Mouse (Mus musculus) inflammation-experienced regulatory T-cells, adult 6 months (primary cell): ENCODE measurements around the gene Ube2j2. TPM values are rescaled to one million over a fixed set of nuclear protein-coding genes. Genes with fewer than 3 reads are reported as not detected.

ENCODE experiments used
- ATAC-seq: one replicate; pipeline ENCODE4 v1.8.0; 2017
- polyA plus RNA-seq, 3 experiments: library from polyadenylated mRNA; unstranded; fragments of 100-300 nt; shearing (Covaris generic); gene quantifications; one replicate each; pipeline ENCODE4 v1.2.1; 2017

Ube2j2 gene
- polyA plus RNA-seq: 10 to 100 TPM; 19.3 to 30.8 (median 29.6) TPM

GRCm38 (mm10) chr4:155943534-155944249 is at the start of gene Ube2j2:
Ube2j2 (plus strand) TSS chr4:155943831.
- peak; percentile 90 for ATAC-seq

- no peak for ATAC-seq
These were observed 49.2 kb upstream of the Ube2j2 start for GRCm38 (mm10) chr4:155894311-155894881.

DNA sequence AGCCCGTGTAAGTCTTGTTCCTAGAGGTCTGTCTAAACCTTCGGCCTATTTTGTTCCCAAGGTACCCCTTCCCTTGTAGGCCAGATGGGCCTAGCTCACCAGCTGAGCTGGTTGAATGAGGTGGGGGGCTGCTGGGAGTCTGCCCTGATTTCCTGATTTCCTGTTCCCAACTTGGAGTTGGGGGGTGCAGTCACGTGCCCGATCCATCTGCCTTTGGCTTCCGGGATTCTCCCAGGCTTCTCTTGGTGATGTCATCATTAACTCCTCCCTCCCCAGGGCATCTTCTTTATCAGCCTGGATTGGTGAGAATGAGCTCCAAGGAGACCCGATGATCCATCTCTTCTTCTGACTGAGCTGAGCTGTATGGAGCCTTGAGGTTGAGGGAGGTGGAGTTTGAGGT is 48.4 kb upstream of the Ube2j2 start:
- no peak for ATAC-seq

GRCm38 (mm10) chr4:155895826-155896225 is 47.8 kb upstream of the Ube2j2 start:
- ATAC-seq: no peak

DNA sequence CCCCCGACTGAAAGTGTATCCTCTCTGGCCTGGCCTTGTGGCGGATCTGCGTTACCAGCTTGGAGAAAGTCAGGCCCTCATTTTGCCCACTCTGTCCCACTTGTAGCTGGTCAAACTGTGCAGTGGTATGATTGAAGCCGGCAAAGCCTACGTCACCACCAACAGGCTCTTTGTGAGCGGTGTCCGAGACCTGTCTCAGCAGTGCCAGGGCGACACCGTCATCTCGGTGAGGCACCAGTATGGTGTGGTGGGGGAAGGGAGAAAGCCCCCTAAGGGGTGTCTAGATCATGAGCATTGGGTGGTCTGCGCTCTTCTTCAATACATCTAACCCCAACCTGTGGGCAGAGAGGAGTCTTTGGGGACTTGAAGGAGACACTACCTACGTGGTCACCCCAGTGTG is 47.2 kb upstream of the Ube2j2 start:
- no peak for ATAC-seq

DNA sequence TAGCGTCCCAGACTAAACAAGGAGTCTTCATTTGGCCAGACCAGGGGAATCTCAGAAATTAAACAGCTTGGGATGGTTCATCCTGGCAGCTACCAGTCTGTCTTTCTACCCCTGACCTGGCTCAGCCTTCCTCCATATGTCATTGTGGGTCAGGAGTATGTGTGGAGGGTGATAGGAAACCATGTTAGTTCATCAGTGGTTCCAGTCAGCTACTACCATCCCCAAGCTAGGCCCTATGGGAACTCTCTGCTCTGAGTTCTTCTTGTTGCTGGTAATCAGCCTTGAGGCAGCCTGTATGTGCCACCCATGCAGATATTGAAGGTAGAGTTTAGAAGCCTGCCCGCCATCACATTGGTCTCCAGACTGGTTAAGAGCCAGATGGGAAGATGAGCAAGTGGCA is 45.3 kb upstream of the Ube2j2 start:
- no peak for ATAC-seq

DNA sequence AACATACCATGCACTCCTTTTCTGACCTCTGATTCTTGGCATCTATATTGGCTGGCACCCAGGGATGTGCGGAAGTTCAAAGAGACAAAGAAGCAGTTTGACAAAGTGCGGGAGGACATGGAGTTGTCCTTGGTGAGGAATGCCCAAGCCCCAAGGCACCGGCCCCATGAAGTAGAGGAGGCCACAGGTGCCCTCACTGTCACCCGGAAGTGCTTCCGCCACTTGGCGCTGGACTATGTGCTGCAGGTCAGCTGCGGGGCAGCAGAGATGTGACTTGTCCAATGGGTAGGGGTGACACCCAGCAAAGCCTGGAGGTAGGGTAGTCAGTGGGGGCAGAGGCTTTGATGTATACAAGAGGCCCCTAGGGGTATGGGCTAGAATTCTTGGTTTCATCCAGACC is 44.3 kb upstream of the Ube2j2 start:
- no peak for ATAC-seq

DNA sequence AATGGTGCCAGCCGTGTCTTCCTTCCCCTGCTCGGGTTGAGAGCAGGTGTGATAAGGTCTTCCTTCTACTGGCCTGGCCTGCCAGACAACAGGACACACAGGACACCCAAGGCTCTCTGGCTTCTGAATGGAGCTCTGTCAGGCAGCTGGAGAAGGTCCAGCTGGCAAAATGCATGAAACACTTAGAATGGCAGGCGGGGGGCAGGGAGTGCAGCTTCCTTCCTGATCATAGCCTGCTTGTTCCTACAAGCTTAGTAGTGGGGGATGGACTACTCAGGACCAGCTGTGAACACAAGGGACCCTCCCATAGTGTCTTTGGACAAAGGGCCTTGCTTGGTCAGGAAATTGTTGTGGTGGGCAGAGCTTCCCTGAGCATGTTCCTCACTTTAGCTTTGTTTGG is 42.4 kb upstream of the Ube2j2 start:
- no peak for ATAC-seq

DNA sequence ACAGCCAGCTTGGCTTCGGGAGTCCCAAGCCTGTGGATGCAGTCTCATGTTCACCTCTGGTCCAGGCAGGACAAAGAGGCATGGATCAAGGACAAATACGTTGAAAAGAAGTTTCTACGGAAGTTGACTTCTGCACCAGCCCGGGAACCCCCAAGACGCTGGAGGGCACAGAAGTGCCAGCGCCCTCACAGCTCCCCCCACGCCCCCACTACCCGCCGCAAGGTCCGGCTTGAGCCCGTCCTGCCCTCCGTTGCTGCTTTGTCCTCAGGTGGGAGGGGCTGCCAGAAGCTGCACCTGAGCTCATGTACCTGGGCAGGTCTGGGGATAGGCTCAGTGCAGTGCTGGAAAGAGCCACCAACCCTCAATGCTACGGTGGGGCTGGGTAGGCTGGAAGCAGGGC is 40.4 kb upstream of the Ube2j2 start:
- no peak for ATAC-seq

DNA sequence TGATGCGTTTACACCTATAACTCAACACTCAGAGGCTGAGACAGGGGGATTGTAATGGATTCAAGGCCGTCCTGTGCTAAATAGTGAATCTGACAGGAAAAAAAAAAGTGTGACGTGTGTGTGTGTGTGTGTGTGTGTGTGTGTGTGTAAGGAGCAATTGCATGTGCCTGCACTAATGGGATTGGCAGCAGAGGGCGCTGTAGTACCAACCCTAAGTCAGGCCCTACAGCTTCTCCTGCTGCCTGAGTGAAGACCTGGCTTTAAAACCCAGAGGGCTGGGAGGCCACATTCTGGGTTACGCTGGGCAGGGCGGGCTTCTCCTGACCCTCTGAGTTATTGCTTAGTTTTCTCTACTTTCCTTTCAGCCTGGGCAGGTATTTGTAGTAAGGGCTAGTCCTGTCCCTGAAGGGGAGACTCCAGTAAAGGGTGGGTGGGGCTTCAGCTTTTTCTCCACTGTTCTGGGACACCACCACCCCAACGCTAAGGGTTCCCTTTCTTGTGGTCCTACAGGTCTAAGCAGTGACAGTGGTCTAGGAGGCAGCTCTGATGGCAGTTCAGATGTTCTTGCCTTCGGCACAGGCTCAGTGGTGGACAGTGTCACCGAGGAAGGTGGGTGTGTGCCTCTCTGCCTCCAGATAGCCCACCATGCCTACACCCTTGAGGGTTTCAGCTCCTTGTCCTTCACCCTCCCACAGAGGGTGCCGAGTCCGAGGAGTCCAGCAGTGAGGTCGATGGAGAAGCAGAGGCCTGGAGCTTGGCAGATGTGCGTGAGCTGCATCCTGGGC is 39.1 kb upstream of the Ube2j2 start:
- ATAC-seq: no peak

- ATAC-seq: no peak
These were observed 38.0 kb upstream of the Ube2j2 start for GRCm38 (mm10) chr4:155905634-155906033.

DNA sequence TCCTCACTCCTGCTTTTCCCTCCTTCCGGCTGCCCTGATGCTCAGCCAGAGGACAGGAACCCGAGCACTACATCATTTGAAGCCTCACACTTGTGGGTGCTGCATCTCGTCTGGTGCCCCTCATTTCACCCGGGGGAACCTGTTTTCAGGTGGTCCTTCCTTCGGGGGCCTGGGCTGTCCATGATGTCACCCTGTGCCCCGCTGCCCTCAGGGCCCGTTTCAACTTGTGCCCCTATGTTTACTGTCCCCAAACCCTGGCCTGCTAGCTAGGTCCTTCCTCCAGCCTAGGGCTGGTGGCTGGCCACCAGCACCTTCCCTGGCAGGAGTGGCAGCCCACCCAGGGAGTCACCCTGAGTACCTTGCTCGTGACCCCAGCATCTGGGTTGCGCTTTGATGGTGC is 37.5 kb upstream of the Ube2j2 start:
- ATAC-seq: no peak

GRCm38 (mm10) chr4:155907003-155907402 is 36.6 kb upstream of the Ube2j2 start:
- ATAC-seq: no peak

DNA sequence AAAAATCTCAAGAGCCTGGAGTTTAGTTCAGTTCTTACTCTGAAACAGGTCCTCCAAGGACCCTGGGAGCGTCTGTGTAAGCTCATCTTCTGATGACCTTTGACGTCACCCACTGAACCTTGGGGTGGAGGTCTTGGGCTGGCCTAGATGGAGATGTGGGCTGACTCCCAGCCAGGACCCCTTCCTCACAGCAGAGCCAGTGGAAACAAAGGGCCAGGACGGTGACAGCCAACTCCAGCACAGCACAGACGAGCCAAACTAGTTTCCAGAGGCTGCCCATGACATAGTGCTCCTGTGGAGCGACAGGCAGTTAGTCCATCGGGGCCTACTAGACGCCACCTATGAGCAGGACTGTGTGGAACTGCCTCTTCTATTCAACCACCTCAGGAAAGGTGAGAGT is 35.4 kb upstream of the Ube2j2 start:
- no peak for ATAC-seq

DNA sequence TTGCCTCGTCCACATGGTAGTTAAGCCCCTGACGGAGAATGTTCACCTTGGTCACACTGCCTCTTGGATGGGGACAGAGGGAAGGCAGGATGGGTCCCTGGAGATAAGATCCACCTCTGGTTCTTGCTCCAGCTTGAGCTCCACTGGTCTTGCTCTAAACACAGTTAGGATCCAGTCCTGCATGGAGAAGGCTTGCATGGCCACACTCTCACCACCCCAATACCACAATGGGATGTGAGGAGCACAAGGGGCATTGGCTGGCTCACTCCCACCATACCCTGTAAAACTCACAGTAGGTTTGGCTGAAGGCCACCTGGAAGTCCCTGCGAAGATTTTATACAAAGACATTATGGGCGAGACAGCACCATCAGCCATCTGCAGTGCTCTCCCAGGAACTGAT is 34.9 kb upstream of the Ube2j2 start:
- ATAC-seq: no peak

DNA sequence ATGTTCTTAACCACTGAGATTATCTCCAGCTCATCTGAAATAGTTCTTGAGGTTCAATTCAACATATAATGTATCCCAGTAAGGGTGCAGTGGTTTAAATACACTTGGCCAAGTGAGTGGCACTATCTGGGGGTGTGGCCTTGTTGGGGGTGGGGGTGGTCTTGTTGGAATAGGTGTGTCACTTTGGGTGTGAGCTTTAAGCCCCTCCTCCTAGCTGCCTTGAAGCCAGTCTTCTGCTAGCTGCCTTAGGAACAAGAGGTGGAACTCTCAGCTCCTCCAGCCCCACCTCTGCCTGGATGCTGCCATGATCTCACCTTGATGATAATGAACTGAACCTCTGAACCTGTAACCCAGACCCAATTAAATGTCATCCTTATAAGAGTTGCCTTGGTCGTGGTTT is 11.6 kb upstream of the Ube2j2 start:
- no peak for ATAC-seq

DNA sequence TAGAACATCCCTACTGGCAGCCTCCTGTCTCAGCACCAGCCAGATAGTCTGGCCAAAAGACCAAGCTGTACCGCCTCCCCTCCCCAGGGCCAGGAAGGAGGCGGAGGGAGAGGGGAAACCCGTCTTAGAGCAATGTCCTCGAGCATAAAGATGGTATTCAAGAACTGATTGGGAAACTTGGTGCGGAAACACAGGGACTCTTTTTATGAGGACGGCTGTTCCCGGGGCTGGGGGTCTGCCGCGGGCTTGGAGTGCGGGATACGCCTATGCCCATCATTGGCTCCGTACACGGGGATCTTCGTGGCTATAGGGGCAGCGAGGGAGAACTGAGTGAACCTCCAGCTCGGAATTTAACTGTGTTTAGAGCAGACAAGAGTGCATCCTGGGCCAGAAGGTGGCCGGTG is 580 bp upstream of the Ube2j2 start:
- ATAC-seq: peak; percentile 10

DNA sequence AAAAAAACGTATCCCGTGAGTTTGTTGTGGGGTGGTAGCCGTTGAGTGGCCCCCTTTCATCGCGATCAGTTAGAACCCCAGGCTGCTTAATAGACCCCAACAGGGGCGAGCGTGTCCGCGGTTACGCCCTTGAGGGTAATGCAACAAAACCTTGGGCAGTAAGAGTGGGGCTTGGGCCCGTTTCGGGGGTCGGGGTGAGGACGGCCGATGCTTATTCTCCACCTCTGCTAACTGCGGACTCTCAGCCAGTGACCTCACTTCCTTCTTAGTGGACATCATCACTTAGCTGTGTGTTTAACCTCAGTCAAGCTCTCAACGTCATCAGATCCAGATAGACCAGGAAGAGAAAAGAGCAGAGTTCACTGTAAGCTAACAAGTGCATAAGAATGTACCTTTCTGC is 640 bp downstream of the Ube2j2 start:
- no peak for ATAC-seq

- no peak for ATAC-seq
These were observed 3.5 kb downstream of the Ube2j2 start for GRCm38 (mm10) chr4:155947094-155947493.

- ATAC-seq: no peak
These were observed 11.9 kb downstream of the Ube2j2 start for GRCm38 (mm10) chr4:155955491-155955890.

- peak; percentile 82 for ATAC-seq
These were observed 15.6 kb downstream of the Ube2j2 start for GRCm38 (mm10) chr4:155959275-155959674.

DNA sequence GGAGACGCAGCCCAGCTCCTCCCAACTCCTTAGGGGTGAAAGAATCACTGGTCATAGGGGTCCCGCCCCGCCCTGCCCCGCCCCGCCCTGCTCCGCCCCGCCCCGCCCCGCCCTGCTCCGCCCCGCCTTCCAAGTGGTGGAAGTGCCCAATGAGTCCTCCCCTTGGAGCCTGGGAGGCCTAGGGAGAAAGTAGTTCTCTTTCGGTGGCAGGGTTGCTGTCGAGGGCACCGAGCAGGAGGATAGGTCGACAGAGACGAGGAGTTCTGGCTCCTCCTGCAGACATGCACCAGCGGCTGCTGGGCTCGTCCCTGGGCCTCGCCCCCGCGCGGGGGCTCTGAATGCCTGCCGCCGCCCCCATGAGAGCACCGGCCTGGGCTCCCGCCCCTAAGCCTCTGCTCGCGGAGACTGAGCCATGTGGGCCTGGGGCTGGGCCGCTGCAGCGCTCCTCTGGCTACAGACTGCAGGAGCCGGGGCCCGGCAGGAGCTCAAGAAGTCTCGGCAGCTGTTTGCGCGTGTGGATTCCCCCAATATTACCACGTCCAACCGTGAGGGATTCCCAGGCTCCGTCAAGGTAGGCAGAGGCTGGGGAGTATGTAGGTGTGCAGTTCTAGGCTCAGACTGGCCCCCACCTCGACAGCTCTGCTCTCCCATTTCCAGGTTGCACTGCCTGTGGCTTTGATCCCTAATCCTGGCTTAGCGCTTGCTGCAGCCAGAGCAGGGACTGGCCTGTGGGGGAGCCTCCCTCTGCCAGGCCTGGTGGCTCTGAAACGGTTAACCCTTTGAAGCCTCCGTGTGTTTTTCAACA is 18.7 kb downstream of the Ube2j2 start, which contains the start of gene C1qtnf12:
C1qtnf12 (plus strand) TSS at position 152 of the 805 bp plus-strand sequence.
- ATAC-seq: no peak

- ATAC-seq: no peak
These were observed 19.5 kb downstream of the Ube2j2 start for GRCm38 (mm10) chr4:155963106-155963505.
